Mouse (Mus musculus) ES-E14 (cell line): ENCODE measurements around the gene Usp21.

Experiments used
- CHD2 ChIP-seq: IDR thresholded peaks from 2 replicates; pipeline ENCODE4 v1.6.1; 2014; ENCODE audit warnings: mild to moderate bottlenecking, low read depth, low read length, inconsistent platforms
- HCFC1 ChIP-seq: IDR thresholded peaks from 2 replicates; pipeline ENCODE4 v1.6.1; 2012; ENCODE audit warnings: low read length, inconsistent platforms, borderline replicate concordance; ENCODE audit not compliant: insufficient read depth
- MAFK ChIP-seq: IDR thresholded peaks from 2 replicates; pipeline ENCODE4 v1.6.1; 2014; ENCODE audit warnings: mild to moderate bottlenecking, low read depth, low read length, inconsistent platforms; ENCODE audit not compliant: insufficient read depth
- ZNF384 ChIP-seq: IDR thresholded peaks from 2 replicates; pipeline ENCODE4 v1.6.1; 2012; ENCODE audit warnings: low read depth, low read length, inconsistent platforms

GRCm38 (mm10) chr1:171238463-171238862 is 49.3 kb downstream of the Usp21 start:
- no peak for TF ChIP-seq CHD2
- no peak for TF ChIP-seq HCFC1
- TF ChIP-seq ZNF384: no peak
- no peak for TF ChIP-seq MAFK
